ENCODE assay signal across 12 mouse cellular contexts in genomic region chr6:85186744-85187059, GRCm38 (mm10). TPM values are rescaled to one million over a fixed set of nuclear protein-coding genes. Genes with fewer than 3 reads are reported as not detected.
DNase-seq lines count a peak whose midpoint lies in the region; ATAC-seq and TF ChIP-seq lines count a peak whose summit lies in the region.
"Had no signal": no experiment of that assay in that cellular context is flagged by ENCODE, and none has a peak within 500 bp of the region (broad histone marks: within the 10 kb centered on the region; RNA-seq: fewer than 3 reads in every experiment).

No protein-coding gene starts in this region.

- H3K4me3 ChIP-seq in hindbrain, embryonic 11.5 days (ENCODE audit: low read depth, low read length), result no peak overlapping the region; the same call in 1 of the 2 replicates
- H3K4me3 ChIP-seq in hindbrain, embryonic 14.5 days (replicated peaks; ENCODE audit: low read length), result no peak overlapping the region
- peak overlapping the region; percentile 64 for H3K4me3 ChIP-seq in forebrain, embryonic 14.5 days (ENCODE audit: low read depth, low read length)
- H3K4me3 ChIP-seq in limb, embryonic 15.5 days, result peak overlapping the region; percentile 40; the same call in 1 of the 2 replicates

- peaks cover 17% of the 10 kb centered on the region for H3K4me1 ChIP-seq in hindbrain, embryonic 11.5 days (replicated peaks; ENCODE audit: control insufficient read depth, insufficient read depth, low read length)
- peaks cover 14% of the 10 kb centered on the region; the same call in 1 of the 2 replicates for H3K4me1 ChIP-seq in hindbrain, embryonic 14.5 days (replicated peaks; ENCODE audit: control insufficient read depth, insufficient read depth, low read length)
- H3K4me1 ChIP-seq in forebrain, embryonic 14.5 days (ENCODE audit: control insufficient read depth, insufficient read depth, low read length), result peaks cover 13% of the 10 kb centered on the region
- H3K4me1 ChIP-seq in limb, embryonic 15.5 days, result peaks cover 46% of the 10 kb centered on the region
- H3K4me1 ChIP-seq: liver, embryonic 12.5 days had no signal

- TF ChIP-seq POLR2A in brain, embryonic 14.5 days (IDR thresholded peaks at IDR 0.05; ENCODE audit: borderline replicate concordance, extremely low read depth, insufficient read depth, insufficient read length, poor library complexity, severe bottlenecking), result no peak

- no peak overlapping the region for H3K9ac ChIP-seq in hindbrain, embryonic 11.5 days (ENCODE audit: low read depth, low read length)
- H3K9ac ChIP-seq in hindbrain, embryonic 14.5 days, result no peak overlapping the region
- H3K9ac ChIP-seq in forebrain, embryonic 14.5 days (ENCODE audit: low read length), result peak overlapping the region; percentile 94
- no peak overlapping the region for H3K9ac ChIP-seq in limb, embryonic 15.5 days
- H3K9ac ChIP-seq: heart, embryonic 15.5 days; liver, embryonic 12.5 days had no signal

- DNase-seq in hindbrain, embryonic 11.5 days (ENCODE audit: low spot score), result peak; percentile 54
- DNase-seq in hindbrain, embryonic 14.5 days (ENCODE audit: low spot score), result no peak
- DNase-seq in brain, embryonic 14.5 days (ENCODE audit: low read depth), result peak; percentile 45
- no peak for DNase-seq in forebrain, embryonic 14.5 days (ENCODE audit: low spot score)
- no peak for DNase-seq in cerebellum, adult 8-10 months
- DNase-seq in spleen, adult 12 weeks (ENCODE audit: low spot score), result no peak
- DNase-seq: thymus, adult 2 months had no signal

- under 1% methylated on average over 15 of the region's 15 CpGs for WGBS in hindbrain, embryonic 11.5 days
- under 1% methylated on average over 15 of the region's 15 CpGs for WGBS in hindbrain, embryonic 14.5 days
- WGBS in forebrain, embryonic 14.5 days, result under 1% methylated on average over 15 of the region's 15 CpGs
- under 1% methylated on average over 15 of the region's 15 CpGs for WGBS in limb, embryonic 15.5 days

- H3K27me3 ChIP-seq in hindbrain, embryonic 11.5 days (ENCODE audit: control insufficient read depth, insufficient read depth, low read length), result peaks cover 70% of the 10 kb centered on the region
- peaks cover 86% of the 10 kb centered on the region for H3K27me3 ChIP-seq in hindbrain, embryonic 14.5 days (ENCODE audit: control insufficient read depth, insufficient read depth, low read length)
- H3K27me3 ChIP-seq in forebrain, embryonic 14.5 days (replicated peaks; ENCODE audit: control insufficient read depth, insufficient read depth, low read length), result peaks cover 25% of the 10 kb centered on the region
- peaks cover 76% of the 10 kb centered on the region for H3K27me3 ChIP-seq in limb, embryonic 15.5 days

- no peaks in the 10 kb centered on the region for H3K36me3 ChIP-seq in hindbrain, embryonic 11.5 days (ENCODE audit: control insufficient read depth, insufficient read depth, low read length)
- H3K36me3 ChIP-seq in hindbrain, embryonic 14.5 days (replicated peaks; ENCODE audit: control insufficient read depth, insufficient read depth), result no peaks in the 10 kb centered on the region
- H3K36me3 ChIP-seq in forebrain, embryonic 14.5 days (ENCODE audit: control insufficient read depth, insufficient read depth, low read length), result peaks cover 15% of the 10 kb centered on the region; the same call in 1 of the 2 replicates
- H3K36me3 ChIP-seq in limb, embryonic 15.5 days, result no peaks in the 10 kb centered on the region
- H3K36me3 ChIP-seq: heart, embryonic 15.5 days; liver, embryonic 12.5 days had no signal

- H3K9me3 ChIP-seq in hindbrain, embryonic 11.5 days (ENCODE audit: control insufficient read depth, low read length), result no peaks in the 10 kb centered on the region
- H3K9me3 ChIP-seq in hindbrain, embryonic 14.5 days (ENCODE audit: control insufficient read depth, low read length), result no peaks in the 10 kb centered on the region
- no peaks in the 10 kb centered on the region for H3K9me3 ChIP-seq in forebrain, embryonic 14.5 days (replicated peaks; ENCODE audit: control insufficient read depth, low read length)
- no peaks in the 10 kb centered on the region for H3K9me3 ChIP-seq in limb, embryonic 15.5 days
- H3K9me3 ChIP-seq: heart, embryonic 15.5 days; liver, embryonic 12.5 days had no signal

- no peak overlapping the region; the same call in 1 of the 2 replicates for H3K4me2 ChIP-seq in hindbrain, embryonic 11.5 days (replicated peaks; ENCODE audit: low read depth, low read length)
- H3K4me2 ChIP-seq in hindbrain, embryonic 14.5 days (replicated peaks), result no peak overlapping the region; the same call in 1 of the 2 replicates
- H3K4me2 ChIP-seq in forebrain, embryonic 14.5 days (ENCODE audit: low read length), result peak overlapping the region; percentile 68
- H3K4me2 ChIP-seq in limb, embryonic 15.5 days, result peak overlapping the region; percentile 71; the same call in 1 of the 2 replicates

- TF ChIP-seq CTCF in brain, embryonic 14.5 days (IDR thresholded peaks at IDR 0.05; ENCODE audit: borderline replicate concordance, extremely low read depth, insufficient read depth, insufficient read length), result no peak

- H3K27ac ChIP-seq in hindbrain, embryonic 11.5 days (ENCODE audit: low read depth, low read length), result no peak overlapping the region
- H3K27ac ChIP-seq in hindbrain, embryonic 14.5 days, result no peak overlapping the region
- peak overlapping the region; percentile 48 for H3K27ac ChIP-seq in forebrain, embryonic 14.5 days (ENCODE audit: low read depth, low read length)
- no peak overlapping the region for H3K27ac ChIP-seq in limb, embryonic 15.5 days
- H3K27ac ChIP-seq: heart, embryonic 15.5 days; liver, embryonic 12.5 days had no signal

- ATAC-seq in hindbrain, embryonic 11.5 days (ENCODE audit: low FRiP score), result no peak
- no peak for ATAC-seq in hindbrain, embryonic 14.5 days (ENCODE audit: low FRiP score)
- ATAC-seq in forebrain, embryonic 14.5 days, result 0 out of 2 replicates have a peak, but pooled peaks have one; percentile 5
- no peak for ATAC-seq in limb, embryonic 15.5 days (ENCODE audit: insufficient number of reproducible peaks, low FRiP score, low TSS enrichment, low read depth)
- ATAC-seq in CD4-positive, CD25-positive, alpha-beta regulatory T cell, adult 4 months, result no peak

RNA-seq across cellular contexts. Expression of gene Emx1, which starts 0.5 kb away (rescaled TPM):
- polyA plus RNA-seq in hindbrain, embryonic 11.5 days (2014; fragmentation: Nextera tagmentation; extraction: Ambion mirVana), result 0.13 TPM in 1 of 2 replicates, not detected in the other
- not detected in 2 replicates for polyA plus RNA-seq in hindbrain, embryonic 14.5 days (2014; fragmentation: Nextera tagmentation; extraction: Ambion mirVana)
- 13.9 and 69.3 TPM in 2 replicates for polyA plus RNA-seq in brain, embryonic 14.5 days (2012; rRNA removed)
- 61.3 and 68.6 TPM in 2 replicates for polyA plus RNA-seq in forebrain, embryonic 14.5 days (2014; fragmentation: Nextera tagmentation; extraction: Ambion mirVana)
- polyA plus RNA-seq in limb, embryonic 15.5 days (2015; fragmentation: Nextera tagmentation; extraction: Ambion mirVana), result 0.20 TPM in 1 of 2 replicates, not detected in the other
- polyA plus RNA-seq in CD4-positive, CD25-positive, alpha-beta regulatory T cell, adult 4 months (2017; shearing (Covaris generic)), result not detected
- polyA plus RNA-seq: heart, embryonic 15.5 days; large intestine, adult 2 months; liver, embryonic 12.5 days had no signal

RNA-seq across cellular contexts. Expression of gene Spr, which starts 49.1 kb away (rescaled TPM):
- polyA plus RNA-seq in hindbrain, embryonic 11.5 days (2014; fragmentation: Nextera tagmentation; extraction: Ambion mirVana), result 42.8 and 52.0 TPM in 2 replicates
- polyA plus RNA-seq in hindbrain, embryonic 14.5 days (2014; fragmentation: Nextera tagmentation; extraction: Ambion mirVana), result 38.2 and 42.7 TPM in 2 replicates
- 8.0 and 10.5 TPM in 2 replicates for polyA plus RNA-seq in brain, embryonic 14.5 days (2012; rRNA removed)
- 57.6 and 59.4 TPM in 2 replicates for polyA plus RNA-seq in forebrain, embryonic 14.5 days (2014; fragmentation: Nextera tagmentation; extraction: Ambion mirVana)
- 38.4 and 47.1 TPM in 2 replicates for polyA plus RNA-seq in limb, embryonic 15.5 days (2015; fragmentation: Nextera tagmentation; extraction: Ambion mirVana)
- 10 to 100 TPM; 17.8 to 33.4 TPM for polyA plus RNA-seq in CD4-positive, CD25-positive, alpha-beta regulatory T cell, adult 4 months (2017; shearing (Covaris generic))

Comparison
In these comparisons a context has a peak if more than half of its experiments do, and no peak if none do; other contexts are left out.
1. DNase-seq: peak in hindbrain, embryonic 11.5 days (single experiment) and brain, embryonic 14.5 days (single experiment); none in hindbrain, embryonic 14.5 days (single experiment), forebrain, embryonic 14.5 days (single experiment), cerebellum, adult 8-10 months (single experiment) and spleen, adult 12 weeks (single experiment).
2. H3K4me2 ChIP-seq: peak in forebrain, embryonic 14.5 days (single experiment) and limb, embryonic 15.5 days (single experiment); none in hindbrain, embryonic 11.5 days (single experiment) and hindbrain, embryonic 14.5 days (single experiment).
3. H3K4me3 ChIP-seq: peak in forebrain, embryonic 14.5 days (single experiment) and limb, embryonic 15.5 days (single experiment); none in hindbrain, embryonic 11.5 days (single experiment) and hindbrain, embryonic 14.5 days (single experiment).
4. RNA of gene Emx1, which starts 0.5 kb away (polyA plus RNA-seq): 61.3 to 68.6 TPM in forebrain, embryonic 14.5 days and 13.9 to 69.3 TPM in brain, embryonic 14.5 days; 0.20 TPM in limb, embryonic 15.5 days, 0.13 TPM in hindbrain, embryonic 11.5 days, not detected in hindbrain, embryonic 14.5 days and not detected in CD4-positive, CD25-positive, alpha-beta regulatory T cell, adult 4 months; every median in the first group is over 10 times any median in the second.